Mouse (Mus musculus) testis, adult 2 months (tissue): ENCODE measurements around the gene Inhbc.

ENCODE experiments used
- CTCF ChIP-seq: fragments of 200-500 bp; IDR thresholded peaks from 2 replicates; pipeline ENCODE4 v1.5.1; 2012; ENCODE audit warnings: low read depth, mild to moderate bottlenecking, inconsistent platforms, low read length, moderate library complexity; ENCODE audit not compliant: control insufficient read depth, insufficient read depth, insufficient replicate concordance
- POLR2A ChIP-seq: fragments of 200-500 bp; IDR thresholded peaks from 2 replicates; pipeline ENCODE4 v1.6.1; 2012; ENCODE audit warnings: low read depth, mild to moderate bottlenecking, inconsistent platforms, low read length, moderate library complexity; ENCODE audit not compliant: control insufficient read depth

DNA sequence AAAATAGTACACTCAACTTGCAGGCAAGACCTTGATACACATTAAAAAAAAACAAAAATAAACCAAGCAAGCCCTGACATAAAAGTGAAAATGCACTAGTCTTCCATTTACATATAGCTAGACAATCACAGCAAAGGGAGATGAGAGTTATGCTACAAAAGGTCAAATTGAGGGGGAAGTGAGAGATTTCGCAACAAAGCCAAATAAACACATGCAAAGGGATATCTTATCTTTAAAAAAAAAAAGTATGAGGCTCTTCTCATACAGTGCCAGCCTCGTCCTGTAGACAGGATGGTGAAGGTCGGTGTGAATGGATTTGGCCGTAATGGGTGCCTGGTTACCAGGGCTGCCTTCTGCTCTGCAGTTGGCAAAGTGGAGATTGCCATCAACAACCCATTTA lies 57.4 kb downstream of the Inhbc start:
- no peak for TF ChIP-seq POLR2A
- TF ChIP-seq CTCF: no peak
